Mouse (Mus musculus): ENCODE results near the gene Kcnt1. TPM values are rescaled to one million over a fixed set of nuclear protein-coding genes. Genes with fewer than 3 reads are reported as not detected.

The Kcnt1 gene
- not detected for polyA plus RNA-seq (2017; shearing (Covaris generic))

GRCm38 (mm10) chr2:25863337-25864131 is at the start of gene Kcnt1:
Gene Kcnt1 (plus strand): TSS chr2:25863734.

GRCm38 (mm10) chr2:25815748-25816147 is 47.8 kb upstream of the Kcnt1 start, which contains the start of gene Glt6d1:
Gene Glt6d1 (minus strand): TSS chr2:25815848.

GRCm38 (mm10) chr2:25822806-25823205 is 40.7 kb upstream of the Kcnt1 start, which contains the start of gene Lcn9:
Gene Lcn9 (plus strand): TSS chr2:25823153.

GRCm38 (mm10) chr2:25847226-25847625 is 16.3 kb upstream of the Kcnt1 start, which contains the start of gene Sohlh1:
Gene Sohlh1 (minus strand): TSS chr2:25847248.

Other genes starting within 250 kb of the Kcnt1 start
- not detected for gene Ccdc183, start 246.1 kb upstream of the Kcnt1 start, polyA plus RNA-seq (2017; shearing (Covaris generic))
- 2.2 TPM for gene Tmem141, start 241.7 kb upstream of the Kcnt1 start, polyA plus RNA-seq (2017; shearing (Covaris generic))
- gene Fcna, start 235.7 kb upstream of the Kcnt1 start, polyA plus RNA-seq (2017; shearing (Covaris generic)): not detected
- not detected for gene Lcn8, start 210.6 kb upstream of the Kcnt1 start, polyA plus RNA-seq (2017; shearing (Covaris generic))
- gene Lcn5, start 205.8 kb upstream of the Kcnt1 start, polyA plus RNA-seq (2017; shearing (Covaris generic)): not detected
- gene Lcn6, start 186.9 kb upstream of the Kcnt1 start, polyA plus RNA-seq (2017; shearing (Covaris generic)): not detected
- not detected for gene Lcn10, start 181.0 kb upstream of the Kcnt1 start, polyA plus RNA-seq (2017; shearing (Covaris generic))
- gene Obp2a, start 163.7 kb upstream of the Kcnt1 start, polyA plus RNA-seq (2017; shearing (Covaris generic)): not detected
- 27.5 TPM for gene Bmyc, start 157.0 kb upstream of the Kcnt1 start, polyA plus RNA-seq (2017; shearing (Covaris generic))
- not detected for gene Obp2b, start 126.7 kb upstream of the Kcnt1 start, polyA plus RNA-seq (2017; shearing (Covaris generic))
- not detected for gene Lcn3, start 98.2 kb upstream of the Kcnt1 start, polyA plus RNA-seq (2017; shearing (Covaris generic))
- gene Lcn11, start 86.7 kb upstream of the Kcnt1 start, polyA plus RNA-seq (2017; shearing (Covaris generic)): not detected
- not detected for gene Gm13539, start 81.5 kb upstream of the Kcnt1 start, polyA plus RNA-seq (2017; shearing (Covaris generic))
- not detected for gene Glt6d1, start 47.9 kb upstream of the Kcnt1 start, polyA plus RNA-seq (2017; shearing (Covaris generic))
- gene Lcn9, start 40.6 kb upstream of the Kcnt1 start, polyA plus RNA-seq (2017; shearing (Covaris generic)): not detected
- not detected for gene Sohlh1, start 16.5 kb upstream of the Kcnt1 start, polyA plus RNA-seq (2017; shearing (Covaris generic))
- 33.2 TPM for gene Camsap1, start 119.5 kb downstream of the Kcnt1 start, polyA plus RNA-seq (2017; shearing (Covaris generic))
- 88.4 TPM for gene Ubac1, start 158.0 kb downstream of the Kcnt1 start, polyA plus RNA-seq (2017; shearing (Covaris generic))

Data from naive thymus-derived CD4-positive, alpha-beta T cell, adult 5 months (primary cell).